Mouse (Mus musculus) forebrain, embryonic 16.5 days (tissue): ENCODE measurements around the gene Hspa2. TPM values are rescaled to one million over a fixed set of nuclear protein-coding genes. Genes with fewer than 3 reads are reported as not detected.

Source experiments
- ATAC-seq: fragments of 200-750 bp; cut with Nextera tagmentation; 2 replicates; pipeline ENCODE4 v1.8.0; 2017; ENCODE audit warnings: mild to moderate bottlenecking, moderate library complexity
- H3K27ac ChIP-seq: fragments of 300-500 bp; sonication (generic); 2 replicates; pipeline ENCODE4 v1.5.1; 2014; ENCODE audit warnings: low read length, control low read depth
- H3K27me3 ChIP-seq: fragments of 300-500 bp; sonication (generic); replicated peaks from 2 replicates; pipeline ENCODE4 v1.6.1; 2014; ENCODE audit warnings: low read length; ENCODE audit not compliant: control insufficient read depth, insufficient read depth
- H3K36me3 ChIP-seq: fragments of 300-500 bp; sonication (generic); 2 replicates; pipeline ENCODE4 v1.6.1; 2014; ENCODE audit not compliant: control insufficient read depth, insufficient read depth
- H3K4me1 ChIP-seq: fragments of 300-500 bp; sonication (generic); replicated peaks from 2 replicates; pipeline ENCODE4 v1.6.1; 2014; ENCODE audit warnings: low read length; ENCODE audit not compliant: control insufficient read depth, insufficient read depth
- H3K4me2 ChIP-seq: fragments of 300-500 bp; sonication (generic); 2 replicates; pipeline ENCODE4 v1.6.1; 2014; ENCODE audit warnings: mild to moderate bottlenecking, low read length, control low read depth
- H3K4me3 ChIP-seq: fragments of 300-500 bp; sonication (generic); replicated peaks from 2 replicates; pipeline ENCODE4 v1.5.1; 2014; ENCODE audit warnings: mild to moderate bottlenecking, low read length, control low read depth
- H3K9ac ChIP-seq: fragments of 300-500 bp; sonication (generic); replicated peaks from 2 replicates; pipeline ENCODE4 v1.6.1; 2014; ENCODE audit warnings: low read depth, low read length, control low read depth
- H3K9me3 ChIP-seq: fragments of 300-500 bp; sonication (generic); 2 replicates; pipeline ENCODE4 v1.6.1; 2016; ENCODE audit warnings: low read length; ENCODE audit not compliant: control insufficient read depth
- WGBS: fragments of 180-500 bp; shearing (Covaris S2); extraction: QIAGEN DNeasy Blood & Tissue Kit; methylation state at CpG from one replicate; pipeline ENCODE4 v1.1.7; 2014; 5-methylcytosine and 5-hydroxymethylcytosine counted together
- polyA plus RNA-seq: library from polyadenylated mRNA; unstranded; fragments of >200 nt; fragmentation: Nextera tagmentation; extraction: Ambion mirVana; gene quantifications from 2 replicates; pipeline ENCODE4 v1.2.1, GENCODE M21; 2015

The Hspa2 gene
- polyA plus RNA-seq, 1 experiment from 2014 or later, result 5.4 TPM

- no peaks in the 10 kb centered on the region for H3K27me3 ChIP-seq
- ATAC-seq, result 0 out of 2 replicates have a peak, but pooled peaks have one; percentile 40
- no peak overlapping the region for H3K4me2 ChIP-seq
Observed at GRCm38 (mm10) chr12:76376649-76377048, 27.3 kb upstream of the Hspa2 start.

GRCm38 (mm10) chr12:76377059-76377458, 26.9 kb upstream of the Hspa2 start:
- Histone ChIP-seq H3K36me3 (no peaks in the 10 kb centered on the region), H3K27ac (no peak overlapping the region), H3K9me3 (no peaks in the 10 kb centered on the region), H3K9ac (no peak overlapping the region), H3K4me2 (no peak overlapping the region), H3K4me3 (no peak overlapping the region), H3K4me1 (peaks cover 9% of the 10 kb centered on the region), H3K27me3 (no peaks in the 10 kb centered on the region)
- ATAC-seq, result no peak
- 91% methylated on average over 6 of the region's 6 CpGs for WGBS

More at GRCm38 (mm10) chr12:76376649-76377048, 27.3 kb upstream of the Hspa2 start:
- WGBS, result 37% methylated on average over 7 of the region's 7 CpGs
- Histone ChIP-seq H3K4me1 (peaks cover 13% of the 10 kb centered on the region), H3K4me3 (no peak overlapping the region), H3K9ac (no peak overlapping the region), H3K27ac (no peak overlapping the region), H3K9me3 (no peaks in the 10 kb centered on the region), H3K36me3 (no peaks in the 10 kb centered on the region)

- no peaks in the 10 kb centered on the region for H3K36me3 ChIP-seq
- H3K4me3 ChIP-seq, result no peak overlapping the region
- no peaks in the 10 kb centered on the region for H3K27me3 ChIP-seq
- 93% methylated on average over 3 of the region's 3 CpGs for WGBS
- no peak overlapping the region for H3K4me2 ChIP-seq
- H3K27ac ChIP-seq, result no peak overlapping the region
- no peak for ATAC-seq
- peaks cover 2% of the 10 kb centered on the region for H3K4me1 ChIP-seq
- no peaks in the 10 kb centered on the region for H3K9me3 ChIP-seq
- H3K9ac ChIP-seq, result no peak overlapping the region
Observed at GRCm38 (mm10) chr12:76377726-76378125, 26.2 kb upstream of the Hspa2 start.

GRCm38 (mm10) chr12:76378556-76378955, 25.4 kb upstream of the Hspa2 start:
- WGBS, result 92% methylated on average over 5 of the region's 5 CpGs
- H3K9ac ChIP-seq, result no peak overlapping the region
- no peak overlapping the region for H3K4me3 ChIP-seq
- H3K4me2 ChIP-seq, result no peak overlapping the region
- H3K9me3 ChIP-seq, result no peaks in the 10 kb centered on the region
- ATAC-seq, result no peak
- no peaks in the 10 kb centered on the region for H3K36me3 ChIP-seq
- H3K4me1 ChIP-seq, result peaks cover 2% of the 10 kb centered on the region; the same call in 1 of the 2 replicates
- H3K27me3 ChIP-seq, result no peaks in the 10 kb centered on the region
- H3K27ac ChIP-seq, result no peak overlapping the region

- Histone ChIP-seq H3K36me3 (no peaks in the 10 kb centered on the region), H3K4me2 (no peak overlapping the region), H3K4me3 (no peak overlapping the region), H3K27ac (no peak overlapping the region), H3K27me3 (no peaks in the 10 kb centered on the region), H3K9ac (no peak overlapping the region), H3K9me3 (no peaks in the 10 kb centered on the region), H3K4me1 (no peaks in the 10 kb centered on the region; the same call in 1 of the 2 replicates)
- WGBS, result 92% methylated on average over 7 of the region's 7 CpGs
- ATAC-seq, result no peak
Observed at GRCm38 (mm10) chr12:76380151-76380550, 23.8 kb upstream of the Hspa2 start.

GRCm38 (mm10) chr12:76385342-76385741, 18.6 kb upstream of the Hspa2 start:
- Histone ChIP-seq H3K4me2 (no peak overlapping the region), H3K4me1 (no peaks in the 10 kb centered on the region; the same call in 1 of the 2 replicates), H3K27ac (no peak overlapping the region), H3K9ac (no peak overlapping the region), H3K9me3 (no peaks in the 10 kb centered on the region), H3K4me3 (no peak overlapping the region), H3K36me3 (peaks cover 5% of the 10 kb centered on the region; the same call in 1 of the 2 replicates), H3K27me3 (no peaks in the 10 kb centered on the region)
- ATAC-seq, result no peak
- 95% methylated on average over 8 of the region's 8 CpGs for WGBS

- 47% methylated on average over 11 of the region's 11 CpGs for WGBS
- no peak; the same call in 1 of the 2 replicates for ATAC-seq
- Histone ChIP-seq H3K4me3 (no peak overlapping the region), H3K27me3 (no peaks in the 10 kb centered on the region), H3K4me2 (0 out of 2 replicates have a peak overlapping the region, but pooled peaks have one; percentile 10), H3K9ac (no peak overlapping the region), H3K9me3 (no peaks in the 10 kb centered on the region), H3K27ac (no peak overlapping the region), H3K4me1 (no peaks in the 10 kb centered on the region; the same call in 1 of the 2 replicates), H3K36me3 (peaks cover 5% of the 10 kb centered on the region; the same call in 1 of the 2 replicates)
Observed at GRCm38 (mm10) chr12:76388794-76389193, 15.2 kb upstream of the Hspa2 start.

- H3K4me3 ChIP-seq, result no peak overlapping the region
- no peaks in the 10 kb centered on the region; the same call in 1 of the 2 replicates for H3K4me1 ChIP-seq
- peaks cover 3% of the 10 kb centered on the region; the same call in 1 of the 2 replicates for H3K36me3 ChIP-seq
- no peak overlapping the region for H3K9ac ChIP-seq
- no peak for ATAC-seq
- H3K27me3 ChIP-seq, result no peaks in the 10 kb centered on the region
- H3K4me2 ChIP-seq, result no peak overlapping the region
- WGBS, result 81% methylated on average over 3 of the region's 3 CpGs
- no peaks in the 10 kb centered on the region for H3K9me3 ChIP-seq
- H3K27ac ChIP-seq, result no peak overlapping the region
Observed at GRCm38 (mm10) chr12:76391595-76392271, 12.2 kb upstream of the Hspa2 start.

- 88% methylated on average over 5 of the region's 5 CpGs for WGBS
- ATAC-seq, result no peak
- H3K9ac ChIP-seq, result no peak overlapping the region
- no peak overlapping the region for H3K4me3 ChIP-seq
- no peaks in the 10 kb centered on the region for H3K9me3 ChIP-seq
- H3K4me1 ChIP-seq, result no peaks in the 10 kb centered on the region; the same call in 1 of the 2 replicates
- no peak overlapping the region for H3K4me2 ChIP-seq
- H3K27ac ChIP-seq, result no peak overlapping the region
- H3K36me3 ChIP-seq, result no peaks in the 10 kb centered on the region
- no peaks in the 10 kb centered on the region for H3K27me3 ChIP-seq
Observed at GRCm38 (mm10) chr12:76392979-76393378, 11.0 kb upstream of the Hspa2 start.
